Mouse (Mus musculus) CH12.LX (cell line): ENCODE measurements around the gene Lefty2. TPM values are rescaled to one million over a fixed set of nuclear protein-coding genes. Genes with fewer than 3 reads are reported as not detected.

Experiments
- DNase-seq: peaks from one replicate; pipeline ENCODE4 v3.0.0-alpha.2; 2013; ENCODE audit errors: extremely low read depth
- H3K27ac ChIP-seq: 2 replicates; pipeline ENCODE4 v1.5.1; 2012; ENCODE audit warnings: low read depth, mild to moderate bottlenecking, control low read depth, moderate library complexity; ENCODE audit not compliant: insufficient read depth
- H3K27me3 ChIP-seq: replicated peaks from 2 replicates; pipeline ENCODE3; 2012; ENCODE audit warnings: inconsistent platforms
- H3K36me3 ChIP-seq, 2 experiments: replicated peaks in 1 of 2; 2 replicates each; pipeline versions ENCODE3 to v1.6.1; 2012; ENCODE audit warnings: inconsistent platforms in 1 of 2, low read length in 1 of 2, mild to moderate bottlenecking in 1 of 2, mixed read lengths in 1 of 2, moderate library complexity in 1 of 2; ENCODE audit not compliant: control insufficient read depth in 1 of 2, insufficient read depth in 1 of 2
- H3K4me1 ChIP-seq, 2 experiments: 2 replicates each; pipeline ENCODE4 v1.6.1; 2012; ENCODE audit warnings: inconsistent platforms in 1 of 2, moderate library complexity in 1 of 2; ENCODE audit not compliant: insufficient read depth in 2 of 2, control insufficient read depth in 1 of 2
- H3K4me2 ChIP-seq: 2 replicates; pipeline ENCODE4 v1.6.1; 2012; ENCODE audit warnings: low read depth, mild to moderate bottlenecking, control low read depth; ENCODE audit not compliant: poor library complexity, insufficient read depth, severe bottlenecking
- H3K4me3 ChIP-seq, 3 experiments: fragments of 150-350 bp in 1 of 3; sonication (generic) in 1 of 3; replicated peaks in 1 of 3; 2 replicates each; pipeline versions ENCODE3 to v1.5.1; 2011 to 2012; ENCODE audit warnings: low read depth in 2 of 3, low read length in 2 of 3, mild to moderate bottlenecking in 2 of 3, moderate library complexity in 2 of 3, control low read depth in 1 of 3, improper control_type of control experiment in 1 of 3, inconsistent platforms in 1 of 3, mixed read lengths in 1 of 3; ENCODE audit not compliant: poor library complexity in 1 of 3
- H3K79me2 ChIP-seq: replicated peaks from 2 replicates; pipeline ENCODE4 v1.6.1; 2012; ENCODE audit warnings: mild to moderate bottlenecking, moderate library complexity; ENCODE audit not compliant: control insufficient read depth, poor library complexity, insufficient read depth, severe bottlenecking; ENCODE audit errors: extremely low read depth
- H3K9ac ChIP-seq: 2 replicates; pipeline ENCODE4 v1.6.1; 2012; ENCODE audit warnings: low read depth, mild to moderate bottlenecking, control low read depth, moderate library complexity; ENCODE audit not compliant: insufficient read depth
- H3K9me3 ChIP-seq: replicated peaks from 2 replicates; pipeline ENCODE3; 2012; ENCODE audit warnings: low read length, inconsistent platforms, mixed read lengths
- BHLHE40 ChIP-seq: IDR thresholded peaks from 2 replicates; pipeline ENCODE4 v1.6.1; 2011; ENCODE audit warnings: mild to moderate bottlenecking, low read depth, low read length, improper control_type of control experiment
- CTCF ChIP-seq, 2 experiments: IDR thresholded peaks in 1 of 2; conservative IDR thresholded peaks in 1 of 2; 2 replicates each; pipeline ENCODE4 v1.5.1; 2011 to 2012; ENCODE audit warnings: low read depth in 2 of 2, low read length in 2 of 2, improper control_type of control experiment in 1 of 2, inconsistent platforms in 1 of 2, mild to moderate bottlenecking in 1 of 2, moderate library complexity in 1 of 2
- ELF1 ChIP-seq: IDR thresholded peaks from 2 replicates; pipeline ENCODE4 v1.6.1; 2014; ENCODE audit warnings: low read depth, mild to moderate bottlenecking, inconsistent platforms, low read length, improper control_type of control experiment
- EP300 ChIP-seq: IDR thresholded peaks from 2 replicates; pipeline ENCODE4 v1.6.1; 2011; ENCODE audit warnings: low read length, improper control_type of control experiment
- ETS1 ChIP-seq: conservative IDR thresholded peaks from 2 replicates; pipeline ENCODE4 v1.6.1; 2012; ENCODE audit warnings: low read depth, mild to moderate bottlenecking, inconsistent platforms, low read length, improper control_type of control experiment, moderate library complexity
- GABPA ChIP-seq: IDR thresholded peaks from 2 replicates; pipeline ENCODE4 v1.6.1; 2012; ENCODE audit warnings: low read depth, low read length, improper control_type of control experiment, inconsistent platforms; ENCODE audit not compliant: insufficient replicate concordance
- IRF4 ChIP-seq: IDR thresholded peaks from 2 replicates; pipeline ENCODE4 v1.6.1; 2014; ENCODE audit warnings: low read depth, mild to moderate bottlenecking, inconsistent platforms, low read length, improper control_type of control experiment
- JUN ChIP-seq: IDR thresholded peaks from 2 replicates; pipeline ENCODE4 v1.6.1; 2011; ENCODE audit warnings: low read depth, mild to moderate bottlenecking, low read length, improper control_type of control experiment, moderate library complexity; ENCODE audit not compliant: insufficient read depth
- KAT2A ChIP-seq: IDR thresholded peaks from 2 replicates; pipeline ENCODE4 v1.6.1; 2012; ENCODE audit warnings: low read length, improper control_type of control experiment, inconsistent platforms; ENCODE audit not compliant: insufficient replicate concordance
- MAFK ChIP-seq: IDR thresholded peaks from 2 replicates; pipeline ENCODE4 v1.6.1; 2011; ENCODE audit warnings: low read length, improper control_type of control experiment; ENCODE audit not compliant: insufficient replicate concordance
- MAZ ChIP-seq: IDR thresholded peaks from 2 replicates; pipeline ENCODE4 v1.6.1; 2012; ENCODE audit warnings: low read depth, mild to moderate bottlenecking, inconsistent platforms, low read length, improper control_type of control experiment, moderate library complexity
- MEF2A ChIP-seq: IDR thresholded peaks from 2 replicates; pipeline ENCODE4 v1.6.1; 2014; ENCODE audit warnings: low read depth, mild to moderate bottlenecking, inconsistent platforms, low read length, improper control_type of control experiment, borderline replicate concordance
- MXI1 ChIP-seq: IDR thresholded peaks from 2 replicates; pipeline ENCODE4 v1.6.1; 2011; ENCODE audit warnings: mild to moderate bottlenecking, low read depth, low read length, improper control_type of control experiment
- NRF1 ChIP-seq: IDR thresholded peaks from 2 replicates; pipeline ENCODE4 v1.6.1; 2014; ENCODE audit warnings: low read depth, mild to moderate bottlenecking, inconsistent platforms, low read length, improper control_type of control experiment, moderate library complexity
- PAX5 ChIP-seq: IDR thresholded peaks from 2 replicates; pipeline ENCODE4 v1.6.1; 2012; ENCODE audit warnings: low read length, inconsistent platforms, mixed read lengths
- POLR2AphosphoS2 ChIP-seq: IDR thresholded peaks from 2 replicates; pipeline ENCODE4 v1.6.1; 2011; ENCODE audit warnings: low read depth, low read length, improper control_type of control experiment
- SIN3A ChIP-seq: IDR thresholded peaks from 2 replicates; pipeline ENCODE4 v1.6.1; 2012; ENCODE audit warnings: low read length, improper control_type of control experiment, inconsistent platforms
- TBP ChIP-seq: conservative IDR thresholded peaks from 2 replicates; pipeline ENCODE4 v1.6.1; 2011; ENCODE audit warnings: low read depth, low read length, improper control_type of control experiment
- USF2 ChIP-seq: conservative IDR thresholded peaks from 2 replicates; pipeline ENCODE4 v1.6.1; 2011; ENCODE audit warnings: low read depth, low read length, improper control_type of control experiment
- ZKSCAN1 ChIP-seq: IDR thresholded peaks from 2 replicates; pipeline ENCODE4 v1.6.1; 2012; ENCODE audit warnings: low read depth, inconsistent platforms, low read length, improper control_type of control experiment, borderline replicate concordance
- ZMIZ1 ChIP-seq: IDR thresholded peaks from 2 replicates; pipeline ENCODE4 v1.6.1; 2012; ENCODE audit warnings: low read depth, mild to moderate bottlenecking, inconsistent platforms, low read length, improper control_type of control experiment
- dilution Hi-C: fragments of 300-500 bp; cut with MboI; formaldehyde crosslinking; loops from 2 replicates; pipeline ENCODE4 v1.14.3; 2020; ENCODE audit warnings: low sequenced_read_pairs; ENCODE audit not compliant: extremely low pct_unique_long_range_greater_than_20kb, extremely low pct_ligation_motif_present
- in situ Hi-C: fragments of 300-500 bp; cut with MboI; formaldehyde crosslinking; loops from 3 replicates; pipeline ENCODE4 v1.14.3; 2019; ENCODE audit warnings: low sequenced_read_pairs, low pct_ligation_motif_present, low pct_unique_long_range_greater_than_20kb, mixed read lengths
- polyA plus RNA-seq: library from polyadenylated mRNA; unstranded; fragments of >175 nt; gene quantifications from 2 replicates; pipeline ENCODE4 v1.2.1, GENCODE M21; 2012; ENCODE audit warnings: low read depth; ENCODE audit not compliant: insufficient read length
- total RNA-seq, 2 experiments: library from RNA; depleted of rRNA; stranded (reverse); fragments of 300-350 nt in 1 of 2; fragments of >200 nt in 1 of 2; gene quantifications; 2 replicates each; pipeline ENCODE4 v1.2.3; 2012 to 2014

Lefty2 gene
- total and polyA plus RNA-seq, 3 experiments = not detected

- no peak overlapping the region for H3K4me3 ChIP-seq
- dilution Hi-C loops (no loop called here), in situ Hi-C loops (no loop called here)
- H3K27ac ChIP-seq = no peak overlapping the region
- peaks cover 3% of the 10 kb centered on the region for H3K9me3 ChIP-seq
- no peaks in the 10 kb centered on the region for H3K79me2 ChIP-seq
- H3K4me1 ChIP-seq = peaks cover 0 to 6% of the 10 kb centered on the region in 2 experiments; a peak in 1 of 4 replicates
- DNase-seq = no peak
- peaks cover 0 to 5% of the 10 kb centered on the region in 2 experiments for H3K36me3 ChIP-seq
- no peaks in the 10 kb centered on the region for H3K27me3 ChIP-seq
- TF ChIP-seq SIN3A (no peak), TBP (no peak), ZMIZ1 (no peak), KAT2A (no peak), CTCF (conservative IDR thresholded peaks at IDR 0.05 in 1 of 2, IDR thresholded peaks at IDR 0.05 in 1 of 2; ENCODE audit: low read depth in 2 of 2, low read length in 2 of 2) (no peak), NRF1 (no peak), JUN (no peak), USF2 (no peak), MAFK (no peak), ELF1 (no peak), IRF4 (no peak), PAX5 (no peak)
- H3K9ac ChIP-seq = no peak overlapping the region
- H3K4me2 ChIP-seq = no peak overlapping the region
Observed at GRCm38 (mm10) chr1:180874615-180875014, 18.3 kb upstream of the Lefty2 start.

GRCm38 (mm10) chr1:180875126-180875525 lies 17.8 kb upstream of the Lefty2 start:
- in situ Hi-C loops (no loop called here), dilution Hi-C loops (no loop called here)
- TF ChIP-seq TBP (no peak), ETS1 (no peak), NRF1 (no peak)
- TF ChIP-seq, all 38 proteins: peak for 0

GRCm38 (mm10) chr1:180877466-180877865 lies 15.4 kb upstream of the Lefty2 start:
- Histone ChIP-seq H3K4me1 (peaks cover 0 to 7% of the 10 kb centered on the region in 2 experiments; a peak in 1 of 4 replicates), H3K36me3 (peaks cover 0 to 5% of the 10 kb centered on the region in 2 experiments), H3K9ac (no peak overlapping the region), H3K79me2 (no peaks in the 10 kb centered on the region), H3K4me2 (no peak overlapping the region), H3K9me3 (peaks cover 3% of the 10 kb centered on the region), H3K4me3 (no peak overlapping the region), H3K27me3 (no peaks in the 10 kb centered on the region), H3K27ac (no peak overlapping the region)
- in situ Hi-C loops = no loop called here
- TF ChIP-seq MAZ (no peak), IRF4 (no peak), MAFK (no peak), ZMIZ1 (no peak), MXI1 (no peak), EP300 (no peak), BHLHE40 (no peak), GABPA (no peak), ETS1 (no peak), MEF2A (no peak), ZKSCAN1 (no peak), POLR2AphosphoS2 (no peak)
- dilution Hi-C loops = no loop called here
- no peak for DNase-seq

More at GRCm38 (mm10) chr1:180875126-180875525, 17.8 kb upstream of the Lefty2 start:
- Histone ChIP-seq H3K36me3 (peaks cover 0 to 5% of the 10 kb centered on the region in 2 experiments), H3K79me2 (no peaks in the 10 kb centered on the region), H3K4me2 (no peak overlapping the region), H3K4me3 (no peak overlapping the region), H3K27ac (no peak overlapping the region), H3K9ac (no peak overlapping the region), H3K9me3 (peaks cover 3% of the 10 kb centered on the region), H3K27me3 (no peaks in the 10 kb centered on the region), H3K4me1 (peaks cover 0 to 6% of the 10 kb centered on the region in 2 experiments; a peak in 1 of 4 replicates)
- DNase-seq = no peak
